Mouse (Mus musculus) limb, embryonic 11.5 days (tissue): ENCODE results near the gene C1galt1c1. TPM values are rescaled to one million over a fixed set of nuclear protein-coding genes. Genes with fewer than 3 reads are reported as not detected.

Experiments
- ATAC-seq: fragments of 200-750 bp; cut with Nextera tagmentation; 2 replicates; pipeline ENCODE4 v1.8.0; 2017; ENCODE audit warnings: low read depth; ENCODE audit not compliant: insufficient number of reproducible peaks, low FRiP score, low TSS enrichment
- DNase-seq: peaks from one replicate; pipeline ENCODE4 v3.0.0-alpha.2; 2015; ENCODE audit warnings: low spot score
- H3K27ac ChIP-seq: fragments of 300-500 bp; sonication (generic); replicated peaks from 2 replicates; pipeline ENCODE4 v1.5.1; 2014; ENCODE audit warnings: low read depth, mild to moderate bottlenecking, low read length
- H3K27me3 ChIP-seq: fragments of 300-500 bp; sonication (generic); 2 replicates; pipeline ENCODE4 v1.6.1; 2014; ENCODE audit warnings: mild to moderate bottlenecking, low read length, mixed read lengths; ENCODE audit not compliant: control insufficient read depth, insufficient read depth
- H3K36me3 ChIP-seq: fragments of 300-500 bp; sonication (generic); 2 replicates; pipeline ENCODE4 v1.6.1; 2014; ENCODE audit warnings: mild to moderate bottlenecking, low read length, moderate library complexity, mixed read lengths; ENCODE audit not compliant: control insufficient read depth, insufficient read depth
- H3K4me1 ChIP-seq: fragments of 300-500 bp; sonication (generic); 2 replicates; pipeline ENCODE4 v1.6.1; 2014; ENCODE audit warnings: low read length, mixed read lengths; ENCODE audit not compliant: control insufficient read depth, insufficient read depth
- H3K4me2 ChIP-seq: fragments of 300-500 bp; sonication (generic); 2 replicates; pipeline ENCODE4 v1.6.1; 2014; ENCODE audit warnings: low read depth, mild to moderate bottlenecking, moderate library complexity; ENCODE audit not compliant: severe bottlenecking
- H3K4me3 ChIP-seq: fragments of 300-500 bp; sonication (generic); 2 replicates; pipeline ENCODE4 v1.5.1; 2014; ENCODE audit warnings: low read depth, low read length
- H3K9ac ChIP-seq: fragments of 300-500 bp; sonication (generic); 2 replicates; pipeline ENCODE4 v1.6.1; 2014; ENCODE audit warnings: mild to moderate bottlenecking, low read length
- H3K9me3 ChIP-seq: fragments of 300-500 bp; sonication (generic); 2 replicates; pipeline ENCODE4 v1.6.1; 2016; ENCODE audit warnings: low read length; ENCODE audit not compliant: control insufficient read depth
- whole genome bisulfite sequencing: fragments of 180-500 bp; shearing (Covaris S2); extraction: QIAGEN DNeasy Blood & Tissue Kit; methylation state at CpG from one replicate; pipeline ENCODE4 v1.1.7; 2014; 5-methylcytosine and 5-hydroxymethylcytosine counted together
- polyA plus RNA-seq: library from polyadenylated mRNA; unstranded; fragments of >200 nt; fragmentation: Nextera tagmentation; extraction: Ambion mirVana; gene quantifications from 2 replicates; pipeline ENCODE4 v1.2.1, GENCODE M21; 2014

C1galt1c1 gene
- polyA plus RNA-seq: 18.3 and 19.1 TPM in 2 replicates

GRCm38 (mm10) chrX:38634801-38635637, at the start of gene C1galt1c1:
TSS of gene C1galt1c1 (minus strand) at chrX:38635087.
- Histone ChIP-seq H3K4me1 (no peaks in the 10 kb centered on the region), H3K36me3 (no peaks in the 10 kb centered on the region), H3K27ac (peak within 1 kb of the TSS; percentile 62), H3K4me2 (peak within 1 kb of the TSS; percentile 40), H3K27me3 (no peaks in the 10 kb centered on the region), H3K9me3 (no peaks in the 10 kb centered on the region), H3K9ac (peak within 1 kb of the TSS; percentile 73), H3K4me3 (peak within 1 kb of the TSS; percentile 46)
- WGBS: 20% methylated on average over 34 of the region's 43 CpGs
- ATAC-seq: peak; percentile 99
- DNase-seq: peak; percentile 87

DNA sequence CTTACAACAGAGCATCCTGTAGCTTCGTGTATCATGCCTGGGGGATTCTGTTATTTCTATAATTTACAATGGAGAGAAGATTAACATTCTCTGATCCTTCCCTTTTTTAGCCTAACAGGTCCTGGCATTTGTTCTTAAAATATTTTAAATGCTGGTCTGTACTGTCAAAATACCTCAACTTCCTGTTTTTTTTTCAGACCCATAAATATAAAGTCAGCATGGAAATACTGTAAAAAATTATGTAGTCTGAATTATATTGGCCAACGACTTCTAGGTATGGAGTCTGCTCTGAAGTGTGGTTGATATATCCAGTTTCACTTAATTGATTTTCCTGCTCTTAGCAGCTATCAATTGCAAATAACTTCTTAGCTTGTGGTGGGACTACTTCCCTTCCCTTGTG, 47.1 kb upstream of the C1galt1c1 start:
- no peaks in the 10 kb centered on the region for H3K9me3 ChIP-seq
- no peaks in the 10 kb centered on the region for H3K4me1 ChIP-seq
- 62% methylated on average over 2 of the region's 2 CpGs for WGBS
- H3K4me3 ChIP-seq: no peak overlapping the region
- H3K4me2 ChIP-seq: no peak overlapping the region
- no peaks in the 10 kb centered on the region for H3K36me3 ChIP-seq
- ATAC-seq (no peak), DNase-seq (no peak)
- H3K9ac ChIP-seq: no peak overlapping the region
- H3K27me3 ChIP-seq: no peaks in the 10 kb centered on the region
- no peak overlapping the region for H3K27ac ChIP-seq

DNA sequence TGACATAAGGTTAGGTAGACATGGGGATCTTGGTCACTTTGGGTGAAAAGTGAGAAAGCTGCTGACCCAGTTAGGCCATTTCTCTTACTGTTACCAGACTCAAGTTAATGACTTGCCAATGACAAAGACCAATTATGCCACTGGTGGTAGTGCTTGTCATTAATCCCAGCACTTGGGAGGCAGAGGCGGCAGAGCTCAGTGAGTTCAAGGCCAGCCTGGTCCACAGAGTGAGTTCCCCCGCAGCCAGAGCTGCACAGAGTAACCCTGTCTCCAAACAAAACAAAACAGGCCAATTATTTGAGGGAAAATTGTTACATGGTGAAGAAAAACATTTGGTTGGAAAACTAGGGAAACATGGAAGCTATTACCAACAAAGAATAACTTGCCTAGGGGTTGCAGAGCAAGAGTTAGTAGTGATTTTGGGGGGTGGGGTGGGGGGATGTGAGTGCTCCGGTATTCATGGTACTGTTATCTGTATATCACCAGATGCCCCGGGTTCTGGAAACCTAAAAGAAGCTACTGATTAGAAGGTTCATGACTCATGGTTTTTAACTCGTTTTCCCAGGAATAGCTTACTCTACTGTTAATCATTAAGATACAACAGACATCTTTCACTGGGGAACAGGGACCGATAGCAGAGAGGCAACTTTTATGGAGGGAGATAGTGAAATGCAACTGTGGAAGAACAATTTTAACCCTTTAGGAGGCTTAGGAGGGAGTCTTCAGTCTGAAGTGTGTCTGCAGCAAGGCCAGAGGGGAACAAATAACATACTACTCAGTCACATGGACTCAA, 34.4 kb upstream of the C1galt1c1 start:
- ATAC-seq: no peak
- Histone ChIP-seq H3K27me3 (no peaks in the 10 kb centered on the region), H3K4me1 (no peaks in the 10 kb centered on the region), H3K36me3 (no peaks in the 10 kb centered on the region), H3K9me3 (no peaks in the 10 kb centered on the region), H3K27ac (no peak overlapping the region), H3K4me3 (no peak overlapping the region), H3K9ac (no peak overlapping the region), H3K4me2 (no peak overlapping the region)
- DNase-seq: no peak
- WGBS: 64% methylated on average over 6 of the region's 6 CpGs

- H3K9me3 ChIP-seq: no peaks in the 10 kb centered on the region
- DNase-seq (no peak), ATAC-seq (no peak)
- no peaks in the 10 kb centered on the region for H3K4me1 ChIP-seq
- no peaks in the 10 kb centered on the region for H3K27me3 ChIP-seq
- H3K9ac ChIP-seq: no peak overlapping the region
- H3K27ac ChIP-seq: no peak overlapping the region
- H3K4me3 ChIP-seq: no peak overlapping the region
- WGBS: 76% methylated on average over 4 of the region's 4 CpGs
- H3K36me3 ChIP-seq: no peaks in the 10 kb centered on the region
- H3K4me2 ChIP-seq: no peak overlapping the region
Observed at GRCm38 (mm10) chrX:38656206-38656883, 21.5 kb upstream of the C1galt1c1 start.

- Histone ChIP-seq H3K9me3 (no peaks in the 10 kb centered on the region), H3K9ac (no peak overlapping the region), H3K4me1 (no peaks in the 10 kb centered on the region), H3K27me3 (no peaks in the 10 kb centered on the region), H3K36me3 (no peaks in the 10 kb centered on the region), H3K4me2 (no peak overlapping the region), H3K4me3 (no peak overlapping the region), H3K27ac (no peak overlapping the region)
- 82% methylated on average over 5 of the region's 5 CpGs for WGBS
- ATAC-seq: no peak
- no peak for DNase-seq
Observed at GRCm38 (mm10) chrX:38654681-38655080, 19.8 kb upstream of the C1galt1c1 start.

- 75% methylated on average over 1 of the region's 1 CpGs for WGBS
Observed at GRCm38 (mm10) chrX:38653181-38653580, 18.3 kb upstream of the C1galt1c1 start.

GRCm38 (mm10) chrX:38651167-38651566, 16.3 kb upstream of the C1galt1c1 start:
- H3K36me3 ChIP-seq: no peaks in the 10 kb centered on the region
- H3K27ac ChIP-seq: no peak overlapping the region
- no peak overlapping the region for H3K4me3 ChIP-seq
- H3K9me3 ChIP-seq: no peaks in the 10 kb centered on the region
- H3K4me2 ChIP-seq: no peak overlapping the region
- 0 out of 2 replicates have a peak, but pooled peaks have one; percentile 31 for ATAC-seq
- H3K27me3 ChIP-seq: no peaks in the 10 kb centered on the region
- 47% methylated on average over 5 of the region's 7 CpGs for WGBS
- H3K9ac ChIP-seq: no peak overlapping the region
- H3K4me1 ChIP-seq: no peaks in the 10 kb centered on the region
- no peak for DNase-seq

More at GRCm38 (mm10) chrX:38653181-38653580, 18.3 kb upstream of the C1galt1c1 start:
- H3K4me3 ChIP-seq: no peak overlapping the region
- ATAC-seq (no peak), DNase-seq (no peak)
- H3K27me3 ChIP-seq: no peaks in the 10 kb centered on the region
- no peaks in the 10 kb centered on the region for H3K4me1 ChIP-seq
- H3K9me3 ChIP-seq: no peaks in the 10 kb centered on the region
- H3K36me3 ChIP-seq: no peaks in the 10 kb centered on the region
- H3K27ac ChIP-seq: no peak overlapping the region
- no peak overlapping the region for H3K4me2 ChIP-seq
- no peak overlapping the region for H3K9ac ChIP-seq

DNA sequence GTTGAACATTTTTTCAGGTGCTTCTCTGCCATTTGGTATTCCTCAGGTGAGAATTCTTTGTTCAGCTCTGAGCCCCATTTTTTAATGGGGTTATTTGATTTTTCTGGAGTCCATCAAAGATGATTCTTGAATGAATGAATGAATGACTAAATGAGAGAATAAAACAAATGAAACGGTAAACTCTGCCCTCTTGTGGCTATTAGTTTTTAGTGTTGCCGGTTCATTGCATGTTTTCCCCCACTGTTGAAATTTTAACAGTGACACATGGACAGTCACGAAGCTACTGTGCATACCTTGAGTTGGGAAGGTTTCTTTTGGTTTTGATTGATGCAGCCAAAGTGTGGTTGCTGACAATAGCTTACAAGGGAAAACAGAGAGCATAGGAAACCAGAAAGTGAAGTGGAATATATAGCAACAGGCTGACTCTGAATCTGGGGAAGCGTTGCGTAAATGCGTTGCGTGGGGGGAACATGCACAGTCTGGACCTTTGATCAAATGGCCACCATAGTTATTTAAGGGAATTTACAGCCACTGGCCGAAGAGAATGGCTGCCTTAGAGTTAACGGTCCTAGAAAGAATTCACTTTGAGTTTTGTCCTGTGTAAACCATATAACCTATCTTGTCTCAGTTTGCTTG, 15.6 kb upstream of the C1galt1c1 start:
- no peak overlapping the region for H3K4me3 ChIP-seq
- ATAC-seq: no peak
- 54% methylated on average over 9 of the region's 9 CpGs for WGBS
- H3K27ac ChIP-seq: no peak overlapping the region
- no peaks in the 10 kb centered on the region for H3K36me3 ChIP-seq
- no peak overlapping the region for H3K4me2 ChIP-seq
- no peaks in the 10 kb centered on the region for H3K4me1 ChIP-seq
- no peaks in the 10 kb centered on the region for H3K9me3 ChIP-seq
- H3K27me3 ChIP-seq: no peaks in the 10 kb centered on the region
- no peak overlapping the region for H3K9ac ChIP-seq
- DNase-seq: no peak
